Mouse (Mus musculus) ES-Bruce4 (cell line): ENCODE data around the gene Mcl1.

ENCODE experiments used
- CTCF ChIP-seq: IDR thresholded peaks from one replicate; pipeline ENCODE4 v1.8.1; 2011; ENCODE audit warnings: low read depth, low read length
- EP300 ChIP-seq: IDR thresholded peaks from 2 replicates; pipeline ENCODE4 v1.6.1; 2011; ENCODE audit warnings: low read depth, low read length; ENCODE audit not compliant: insufficient read depth
- POLR2A ChIP-seq: IDR thresholded peaks from one replicate; pipeline ENCODE4 v1.8.1; 2011; ENCODE audit warnings: low read length; ENCODE audit not compliant: insufficient read depth

GRCm38 (mm10) chr3:95631304-95631703 lies 27.3 kb upstream of the Mcl1 start:
- TF ChIP-seq CTCF = no peak
- no peak for TF ChIP-seq POLR2A
- no peak for TF ChIP-seq EP300
